Mouse (Mus musculus) lung, postnatal 4 days (tissue): Measurements from ENCODE around the gene Tnr.
A peak's percentile ranks its signal among the peaks of the same experiment; 100 is the strongest.

Experiments used
- DNase-seq, 2 experiments: peaks; one replicate each; pipeline ENCODE4 v3.0.0; 2021

Tnr gene

DNA sequence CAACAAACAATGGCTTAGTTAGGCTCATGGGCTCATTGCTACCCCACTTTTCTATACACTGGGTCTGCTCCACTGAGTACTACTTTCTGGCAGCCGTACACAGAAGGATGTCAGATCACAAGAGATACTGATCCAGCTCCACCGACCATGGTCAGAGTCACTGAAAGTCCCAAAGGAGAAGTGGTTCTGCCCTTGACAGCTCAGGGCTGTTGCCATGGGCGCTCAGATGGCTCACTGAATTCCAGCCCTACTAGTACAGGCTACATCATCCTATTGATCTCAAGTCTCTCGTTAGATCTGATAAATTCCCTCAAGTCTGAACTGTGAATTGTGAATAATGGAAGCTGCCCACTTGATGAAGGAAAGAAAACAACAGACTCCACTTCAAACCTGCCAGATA, 207.3 kb downstream of the Tnr start:
- DNase-seq, result no peak

DNA sequence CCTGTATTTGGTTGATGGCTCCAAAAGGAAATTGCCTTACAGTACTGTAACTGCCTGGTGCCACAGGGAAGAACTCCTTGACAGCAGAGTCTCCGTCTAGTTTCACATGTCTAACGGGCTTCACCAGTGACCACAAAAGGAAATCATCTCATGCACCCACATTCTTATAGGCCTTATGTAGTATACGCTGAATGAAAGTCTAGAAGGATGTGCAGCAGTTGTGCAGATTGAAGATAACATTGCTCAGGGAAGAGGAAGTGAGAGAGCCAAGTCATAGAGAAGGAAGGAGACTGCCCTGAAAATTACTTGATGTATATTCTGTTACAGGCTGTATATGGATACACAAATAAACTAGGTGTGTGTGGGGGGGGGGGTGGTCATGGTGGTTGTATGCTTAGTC, 211.5 kb downstream of the Tnr start:
- no peak for DNase-seq

DNA sequence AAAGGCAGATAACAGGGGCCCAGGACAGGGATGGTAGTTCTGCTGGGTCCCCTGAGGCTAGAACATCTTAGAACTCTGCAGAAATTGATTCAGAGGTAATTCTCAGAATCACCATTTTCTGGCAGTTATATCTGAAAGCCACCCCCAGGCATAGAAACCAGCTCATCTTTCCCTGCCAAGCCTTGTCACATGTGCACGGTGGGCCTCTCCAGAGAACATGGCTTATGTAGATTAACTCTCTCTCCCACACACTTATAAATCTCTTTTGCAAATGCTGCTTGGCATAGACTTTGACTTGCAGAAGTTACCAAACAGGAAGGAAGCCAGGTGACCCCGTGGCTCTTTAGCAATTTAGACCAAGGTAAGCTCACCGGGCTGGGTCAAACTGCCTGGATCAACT, 215.9 kb downstream of the Tnr start:
- no peak for DNase-seq

DNA sequence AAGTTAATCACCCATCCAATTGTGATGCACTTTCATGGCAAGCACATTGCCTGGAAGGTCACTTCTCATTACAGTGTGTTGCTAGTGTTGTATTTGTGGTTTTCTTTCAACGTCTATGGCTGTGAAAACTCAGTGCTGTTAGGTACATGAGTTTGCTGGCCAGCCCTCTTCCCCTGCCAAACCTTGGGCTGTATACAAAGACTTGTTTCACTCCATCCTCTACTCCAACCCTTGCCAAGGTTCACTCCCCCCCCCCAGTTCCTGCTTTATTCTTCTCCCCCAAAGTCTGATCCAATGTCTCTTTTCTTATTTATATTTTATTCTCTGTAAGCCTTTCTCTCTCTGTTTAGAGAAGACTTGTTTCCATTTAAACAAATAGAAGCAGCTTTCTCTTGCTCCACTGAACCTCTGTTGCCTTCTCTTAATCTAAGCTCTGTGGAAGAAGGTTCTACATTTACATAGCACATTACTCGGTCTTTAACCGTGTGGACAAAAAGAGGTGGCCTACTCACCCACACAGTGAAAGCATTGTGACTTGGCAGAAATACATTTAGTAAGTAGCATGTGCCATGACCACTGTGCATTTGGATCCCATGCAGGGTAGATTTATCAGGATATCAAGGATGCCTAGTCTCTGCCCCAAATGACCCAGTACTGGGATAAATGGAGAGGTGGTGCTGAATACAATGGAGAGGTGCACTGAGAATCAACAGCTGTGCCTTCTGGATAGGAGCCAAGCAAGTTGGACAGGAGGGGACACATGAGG, 217.9 kb downstream of the Tnr start:
- no peak for DNase-seq

DNA sequence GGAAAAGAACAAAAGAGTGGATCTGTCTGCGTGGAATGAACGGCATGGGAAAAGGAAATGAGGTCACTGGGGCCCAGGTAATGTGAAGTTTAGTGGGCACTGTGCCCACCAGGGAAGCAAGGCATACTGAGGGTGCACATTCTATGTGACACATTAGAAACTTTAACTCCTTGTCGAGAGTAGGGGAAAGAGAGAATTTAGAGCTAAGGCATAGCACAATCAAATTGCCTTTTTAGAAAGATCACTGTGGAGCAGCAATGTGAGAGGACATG, 218.4 kb downstream of the Tnr start:
- DNase-seq, result no peak

DNA sequence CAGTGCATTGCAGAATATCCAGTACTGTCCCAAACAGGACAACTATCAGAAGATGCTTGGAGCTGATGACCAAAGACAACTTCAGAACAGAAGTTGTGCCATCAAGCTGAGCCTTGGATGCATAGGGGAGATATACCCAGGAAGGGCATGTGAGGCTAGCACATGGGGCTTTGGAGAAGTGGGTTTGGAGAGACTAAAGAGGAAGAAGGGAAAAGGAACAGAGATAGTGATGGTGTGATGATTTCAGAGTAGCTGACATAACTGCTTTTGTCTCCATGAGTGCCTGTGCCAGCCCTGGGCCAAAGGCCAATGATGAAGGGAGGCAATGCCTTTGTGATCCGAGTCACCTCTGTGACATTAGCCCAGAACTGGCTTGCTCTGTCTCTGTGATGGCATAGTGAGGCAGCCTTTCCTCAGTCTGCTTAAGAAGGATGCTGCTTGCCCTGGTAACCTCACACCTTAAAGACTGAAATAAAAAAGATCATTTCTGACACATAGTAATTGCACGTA, 220.2 kb downstream of the Tnr start:
- no peak for DNase-seq

DNA sequence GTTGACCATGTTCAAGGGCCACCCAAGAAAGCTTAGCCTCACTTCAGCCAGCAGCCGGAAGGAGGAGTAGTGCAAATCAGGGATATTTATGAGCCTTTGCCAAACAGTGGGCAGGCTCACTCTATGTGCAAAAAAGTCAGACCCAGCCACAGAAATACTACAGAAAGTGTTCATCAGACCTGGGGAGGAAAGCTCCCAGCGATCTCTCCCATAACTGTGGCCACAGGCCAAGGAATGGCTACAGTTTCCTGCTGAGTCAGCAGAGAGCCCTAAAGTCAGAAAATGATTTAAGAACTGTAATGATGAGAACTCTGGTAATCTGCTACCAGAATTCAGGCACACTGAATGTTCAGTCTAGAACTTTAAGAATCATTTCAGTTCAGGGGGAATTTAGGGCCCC, 221.7 kb downstream of the Tnr start:
- DNase-seq, result no peak

DNA sequence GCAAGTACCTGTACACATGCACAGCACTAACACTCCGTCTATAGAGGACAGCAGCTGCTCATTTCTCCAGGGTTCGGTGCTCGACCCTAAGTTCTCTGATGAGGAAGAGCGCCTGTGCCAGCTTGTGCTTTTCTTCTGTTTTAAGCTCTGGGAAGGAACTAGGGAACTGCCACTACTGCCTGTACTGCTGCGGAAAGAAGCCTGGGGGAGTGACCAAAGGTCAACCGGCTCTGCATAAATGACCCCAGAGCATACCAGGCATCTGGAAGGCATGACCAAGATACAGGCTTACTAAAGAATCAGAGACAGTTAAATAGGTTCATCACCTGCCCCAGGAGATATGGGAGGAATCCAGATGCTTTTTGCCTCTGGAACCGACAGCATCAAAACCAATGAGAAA, 224.4 kb downstream of the Tnr start:
- DNase-seq, result no peak

DNA sequence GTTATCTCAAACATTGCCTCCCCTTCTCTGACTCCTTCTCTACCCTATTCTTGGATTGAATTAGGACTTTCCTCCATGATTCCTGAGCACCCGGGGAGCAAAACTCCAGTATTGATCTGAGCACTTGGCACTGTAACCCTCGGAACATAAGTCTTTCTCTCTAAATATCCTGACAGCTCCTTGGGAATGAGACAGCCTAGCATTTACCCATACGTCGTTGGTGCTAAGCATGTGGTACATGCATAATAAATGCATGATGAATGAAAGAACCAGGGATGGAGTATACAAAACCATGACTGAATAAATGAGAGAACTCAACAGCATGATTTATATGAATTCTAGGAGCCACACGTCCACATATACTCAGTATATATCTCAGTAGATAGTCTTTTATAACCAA, 226.8 kb downstream of the Tnr start:
- DNase-seq, result no peak

DNA sequence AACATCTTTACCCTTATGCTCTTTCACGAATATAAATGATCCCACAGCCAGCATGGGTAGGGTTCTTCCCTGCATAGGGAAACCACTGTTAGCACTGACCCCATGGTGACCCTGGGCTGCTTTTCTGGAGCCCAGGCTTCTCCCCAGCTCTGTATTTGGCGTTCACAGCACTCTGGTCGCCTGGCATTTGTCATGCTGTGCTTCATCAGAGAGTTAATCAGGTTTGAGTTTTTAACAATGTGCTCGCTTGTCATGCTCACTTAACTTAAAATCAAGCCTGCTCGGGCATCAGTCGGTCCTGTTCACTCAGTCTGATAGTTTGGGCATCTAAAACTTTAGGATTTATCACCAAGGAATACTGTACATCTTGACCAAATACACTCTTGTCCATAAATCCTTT, 227.3 kb downstream of the Tnr start:
- DNase-seq, result no peak

DNA sequence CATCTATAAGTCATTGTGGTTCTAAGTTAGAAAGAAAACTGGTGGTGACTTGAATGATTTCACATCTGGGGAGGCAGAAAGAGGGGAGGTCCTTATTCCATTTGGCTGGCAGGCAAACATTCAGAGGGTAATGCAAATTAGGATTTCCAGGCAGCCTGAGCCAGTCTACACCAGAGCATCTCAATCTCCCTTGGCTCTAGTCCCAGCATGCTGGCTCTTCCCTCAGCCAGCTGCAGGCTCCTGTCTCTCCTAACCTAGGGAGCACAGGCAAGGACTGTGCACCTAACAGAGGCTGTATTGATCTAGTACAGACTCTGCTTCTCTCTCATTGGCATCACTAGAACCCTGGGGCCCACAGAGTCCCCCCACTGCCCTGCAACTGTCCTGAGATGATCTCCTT, 237.4 kb downstream of the Tnr start:
- DNase-seq, result no peak

DNA sequence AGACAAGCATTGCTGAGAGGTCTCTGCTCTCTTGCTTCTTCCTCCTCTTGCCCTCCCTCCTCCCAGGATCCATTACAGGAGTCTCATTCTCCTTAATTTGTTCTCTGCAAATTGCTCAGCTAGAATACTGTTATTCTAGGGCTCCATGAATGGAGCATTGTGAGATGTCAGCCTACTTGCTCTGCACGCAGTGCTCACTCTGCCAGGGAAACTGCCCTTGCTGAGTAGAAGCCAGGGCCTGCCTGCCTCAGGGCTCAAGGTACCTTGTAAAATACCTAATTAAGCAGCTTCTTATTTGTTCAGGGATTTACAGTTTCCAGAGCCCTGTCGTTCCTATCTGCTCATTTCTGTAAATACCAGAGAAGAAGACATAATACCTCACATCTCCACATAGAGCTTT, 240.3 kb downstream of the Tnr start:
- no peak for DNase-seq

DNA sequence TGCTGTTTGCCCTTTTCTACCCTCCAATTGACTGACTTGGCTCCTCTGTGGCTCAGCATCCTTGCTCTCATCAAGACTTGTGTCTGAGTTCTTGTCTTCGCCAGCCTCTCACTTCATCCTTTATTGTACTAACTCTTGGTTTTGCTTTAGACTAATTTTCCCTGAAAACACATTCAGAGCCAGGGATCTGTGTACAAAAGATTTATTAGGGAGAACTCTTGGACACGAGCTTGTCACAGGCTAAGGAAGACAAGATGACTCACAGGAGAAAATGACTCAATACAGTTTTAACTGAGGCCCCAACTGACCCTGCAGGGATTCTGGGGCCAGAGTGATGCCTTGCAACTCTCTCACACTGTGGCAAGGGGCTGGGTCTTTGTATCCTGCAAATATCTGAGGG, 241.3 kb downstream of the Tnr start:
- no peak for DNase-seq

DNA sequence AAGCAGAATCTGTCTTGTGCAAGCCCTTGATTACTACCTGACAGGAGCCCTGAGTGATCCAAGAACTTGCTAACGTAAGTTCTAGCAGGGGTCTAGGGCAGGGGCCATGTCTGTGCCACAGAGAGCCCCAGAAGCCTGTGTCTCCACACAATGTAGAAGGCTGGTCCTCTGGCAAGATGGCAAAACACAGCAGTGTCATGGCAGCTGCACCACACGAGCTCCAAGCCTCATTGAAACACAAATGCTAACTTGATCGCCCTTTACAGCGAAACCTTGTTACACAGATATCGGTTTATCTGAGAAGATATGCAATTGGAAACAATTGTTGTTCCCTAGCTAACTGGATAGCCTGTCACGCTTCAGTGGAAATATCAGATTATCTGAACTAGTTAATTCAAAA, 246.4 kb downstream of the Tnr start:
- no peak for DNase-seq

DNA sequence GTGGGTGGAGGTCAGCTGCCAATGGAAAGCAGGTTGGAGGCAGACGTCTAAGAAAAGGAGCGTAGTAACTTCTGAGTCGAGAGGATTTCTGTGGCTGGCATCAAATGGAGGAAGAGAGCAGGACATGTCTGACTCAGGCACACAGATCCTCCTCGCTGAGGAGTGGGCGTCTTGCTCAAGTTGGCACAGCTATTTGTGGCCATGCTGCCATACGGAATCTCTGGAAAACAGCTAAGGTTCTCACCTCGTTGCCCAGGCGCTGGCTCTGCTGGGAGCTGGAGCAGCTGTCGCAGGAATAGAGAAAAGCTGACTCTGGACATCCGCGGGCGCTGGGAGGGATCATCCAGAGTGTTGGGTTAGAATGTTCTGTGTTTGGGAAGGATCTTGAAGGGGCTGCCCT, 250.1 kb downstream of the Tnr start:
- no peak for DNase-seq

DNA sequence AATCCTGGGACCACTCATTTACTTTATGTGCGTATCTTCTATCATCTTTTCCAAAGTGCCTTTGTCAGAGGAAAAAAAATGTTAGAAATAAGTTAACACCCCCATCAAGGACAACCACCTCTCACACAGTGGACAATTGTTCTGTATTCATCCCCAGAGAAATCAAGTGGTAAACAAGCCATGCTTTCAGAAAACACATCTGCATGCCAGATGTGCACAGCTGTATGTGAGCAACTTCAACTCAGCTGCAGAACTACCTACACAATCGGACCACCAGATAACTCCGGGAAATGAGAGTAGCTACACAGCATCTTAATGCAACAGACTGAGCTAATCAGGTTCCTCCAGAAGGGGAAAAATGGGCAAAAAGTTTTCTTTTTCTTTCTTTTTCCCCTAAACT, 251.6 kb downstream of the Tnr start:
- no peak for DNase-seq

DNA sequence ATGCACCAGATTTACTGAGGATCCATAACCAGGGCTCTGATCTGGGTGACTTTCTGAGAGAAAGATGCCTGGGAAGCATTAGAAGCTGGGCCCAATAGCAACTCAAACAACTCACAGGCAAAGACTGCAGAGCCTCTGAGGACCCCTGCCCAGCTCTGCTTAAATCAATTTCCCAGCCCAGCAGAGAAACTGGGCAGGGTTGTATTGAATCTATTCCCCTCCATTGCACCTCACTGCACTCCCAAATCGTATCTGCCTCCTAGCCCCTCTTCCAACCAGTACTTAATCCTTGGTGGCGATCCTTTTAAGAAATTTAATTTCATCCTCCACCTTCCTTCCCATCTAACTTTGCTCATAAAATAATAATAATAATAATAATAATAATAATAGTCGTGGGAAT, 253.5 kb downstream of the Tnr start:
- no peak for DNase-seq

DNA sequence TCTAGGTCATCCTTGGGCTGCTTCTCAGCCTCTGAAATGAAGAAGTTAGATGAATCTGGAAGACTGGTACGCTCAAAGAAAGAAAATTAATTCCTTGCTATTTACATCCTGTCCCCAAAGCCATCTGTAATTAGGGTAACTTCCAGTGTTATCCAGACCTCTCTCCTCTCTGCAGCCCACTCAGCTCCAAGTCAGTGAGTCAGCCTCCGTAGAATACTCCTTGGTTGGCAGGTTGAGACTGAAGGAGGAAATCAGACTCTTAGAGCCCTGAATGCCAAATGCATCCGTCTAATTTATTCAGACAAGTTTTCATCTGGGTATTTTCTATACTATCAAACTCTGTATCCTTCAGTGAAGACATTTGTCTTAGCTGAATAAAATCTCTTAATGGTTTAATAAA, 255.9 kb downstream of the Tnr start:
- DNase-seq, result no peak

DNA sequence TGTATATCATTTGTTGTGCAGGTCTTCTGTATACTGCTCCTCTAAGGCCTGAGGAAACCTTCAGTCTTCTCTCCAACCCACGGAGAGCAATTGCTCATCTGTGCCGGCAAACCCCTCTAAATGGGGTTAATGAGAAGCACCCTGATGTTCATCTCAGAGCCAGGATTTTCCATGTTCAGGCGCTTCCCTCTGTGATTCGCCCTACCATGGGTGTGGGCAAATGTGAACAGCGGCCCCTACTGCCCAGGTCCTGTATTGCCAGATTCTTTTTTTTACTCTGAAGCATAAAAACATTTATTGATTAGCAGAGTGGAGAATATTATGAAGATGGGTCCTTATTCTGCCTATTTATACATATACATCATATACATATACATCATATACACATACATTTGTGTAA, 260.3 kb downstream of the Tnr start:
- peak in 1 of 2 experiments; percentile 20 for DNase-seq

DNA sequence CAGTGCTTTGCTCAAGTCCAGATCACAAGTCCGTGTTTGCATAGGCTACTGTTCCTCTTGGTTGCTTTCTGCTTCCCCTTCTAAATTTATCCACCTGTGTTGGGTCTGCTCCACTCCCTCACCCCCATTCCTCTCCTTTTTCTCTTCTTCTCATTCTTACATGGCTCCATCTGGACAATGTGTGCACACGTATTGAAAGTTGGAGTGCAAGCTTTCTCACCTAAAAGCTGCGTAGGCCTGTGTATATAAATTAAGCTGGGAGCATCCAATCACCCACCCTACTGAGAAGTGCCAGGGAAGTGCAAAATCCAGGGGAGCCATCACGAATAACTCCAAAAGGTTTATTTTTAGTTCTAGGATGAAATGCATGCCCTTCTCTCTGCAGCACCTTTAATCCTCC, 264.7 kb downstream of the Tnr start:
- no peak for DNase-seq

DNA sequence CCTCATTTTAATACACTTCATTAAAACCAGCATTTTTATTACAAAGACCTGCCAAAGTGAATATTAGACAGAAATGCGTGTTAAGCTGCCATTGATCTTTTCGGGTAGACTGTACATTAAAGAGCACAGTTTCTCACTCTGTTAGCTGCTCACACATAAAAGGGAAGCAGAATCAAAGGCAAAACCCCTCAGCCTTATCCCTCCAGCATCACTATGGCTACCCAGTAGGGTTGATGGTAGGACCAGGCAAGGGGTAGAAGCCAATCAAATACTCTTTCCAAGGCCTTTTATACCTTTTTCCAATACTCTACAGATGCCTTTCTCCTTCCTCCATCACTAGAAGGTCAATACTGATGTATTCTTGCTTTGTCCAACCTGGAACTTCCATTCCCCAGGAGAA, 269.0 kb downstream of the Tnr start:
- DNase-seq, result no peak

DNA sequence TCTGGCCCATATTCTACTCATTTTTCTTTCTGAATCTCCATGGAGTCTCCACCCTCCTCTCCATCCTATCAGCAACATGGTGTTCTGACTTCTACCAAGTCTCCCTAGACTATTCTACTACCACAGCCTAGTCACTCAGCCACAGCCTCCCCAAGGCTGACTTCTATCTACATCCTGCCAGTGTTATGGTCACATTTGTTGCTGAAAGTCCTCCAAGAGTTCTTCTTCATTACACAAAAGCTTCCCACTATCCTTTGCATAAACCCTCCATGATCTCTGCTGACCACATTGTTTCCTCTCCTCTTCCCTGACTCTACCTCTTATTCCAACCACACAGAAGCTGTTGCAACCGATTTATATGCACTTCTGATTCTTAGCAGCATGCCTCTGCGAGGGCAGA, 272.5 kb downstream of the Tnr start:
- DNase-seq, result no peak

DNA sequence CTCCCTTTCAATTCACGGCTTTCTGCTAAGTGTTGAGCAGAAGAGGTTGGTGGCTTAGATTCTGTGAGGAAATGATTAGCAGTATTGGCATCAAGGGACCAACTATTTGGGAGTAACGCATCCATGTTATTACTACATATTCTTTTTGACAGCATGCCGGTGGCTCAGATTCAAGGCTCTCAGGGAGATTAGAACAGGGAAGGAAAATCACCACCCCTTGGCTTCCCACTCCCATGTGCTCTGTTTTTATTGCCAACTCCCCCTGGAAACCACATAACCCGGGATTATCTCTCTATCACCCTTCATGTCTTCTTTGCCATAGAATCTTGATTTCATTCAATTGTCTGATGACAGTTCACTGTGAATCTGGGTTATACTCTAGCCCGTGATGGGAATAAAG, 276.8 kb downstream of the Tnr start:
- DNase-seq, result no peak

DNA sequence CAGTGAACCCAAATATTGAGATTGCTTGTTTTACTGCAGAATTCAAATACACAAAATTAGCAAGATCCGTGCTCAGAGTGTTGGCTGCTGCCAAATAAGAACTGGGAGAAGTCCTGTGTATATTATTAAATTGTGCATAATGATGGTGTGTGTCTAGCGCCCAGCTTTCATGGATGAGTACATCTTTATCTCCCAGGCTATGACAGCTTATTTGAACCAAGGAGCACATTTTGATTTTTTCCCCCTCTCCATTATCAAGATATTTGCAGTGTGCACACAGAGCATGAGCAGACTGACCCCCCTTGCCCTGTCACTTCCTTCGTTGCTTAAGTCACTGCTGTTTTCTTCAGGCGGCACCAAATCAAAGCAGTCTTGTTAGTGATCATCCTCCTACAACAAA, 278.2 kb downstream of the Tnr start:
- no peak for DNase-seq

DNA sequence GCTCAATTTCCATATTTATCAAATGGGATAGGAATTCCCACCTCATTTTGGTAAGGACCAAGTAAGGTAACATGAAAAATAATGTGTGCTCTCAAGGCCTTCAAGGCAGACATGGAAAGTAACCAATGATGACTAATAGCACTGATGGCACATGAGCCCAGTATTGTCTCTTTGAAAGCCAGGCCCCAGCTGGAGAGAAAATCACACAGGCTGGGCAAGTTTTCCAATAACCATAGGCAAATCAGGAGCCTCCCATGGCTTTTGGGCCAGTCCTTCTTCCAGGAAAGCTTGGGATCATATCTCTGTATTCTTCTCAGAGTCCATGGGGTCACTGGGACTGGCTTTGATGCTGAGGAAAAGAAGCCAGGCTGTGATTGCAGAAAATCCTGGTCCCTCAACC, 280.1 kb downstream of the Tnr start:
- no peak for DNase-seq

DNA sequence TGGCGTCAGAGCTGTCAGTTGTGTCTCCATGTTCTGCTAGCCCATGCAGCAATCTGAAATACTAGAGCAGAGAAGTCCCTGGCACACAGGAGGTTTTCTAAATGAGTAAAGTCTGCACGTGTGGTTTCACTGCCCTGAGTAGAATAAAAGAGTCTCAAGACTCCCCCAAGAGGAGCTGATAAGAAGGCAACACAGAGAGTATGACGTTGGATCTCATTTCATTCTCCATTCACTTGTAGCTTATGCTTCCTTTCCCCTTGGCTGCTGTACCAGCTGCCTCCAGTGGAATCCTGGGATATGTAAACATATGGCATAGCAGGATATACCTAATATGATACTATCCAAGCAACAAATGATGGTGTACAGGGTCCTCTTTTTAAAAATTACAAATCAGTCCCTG, 285.9 kb downstream of the Tnr start:
- DNase-seq, result no peak
